Mouse (Mus musculus): ENCODE results near the gene Gpx2. TPM values are rescaled to one million over a fixed set of nuclear protein-coding genes. Genes with fewer than 3 reads are reported as not detected.

Gene Gpx2
- polyA plus RNA-seq, 1 experiment from 2014 or later, result 21.3 TPM

- ATAC-seq (no peak), DNase-seq (ENCODE audit: low spot score) (no peak)
- Histone ChIP-seq H3K4me2 (replicated peaks; ENCODE audit: low read depth, low read length) (no peak overlapping the region), H3K27me3 (replicated peaks; ENCODE audit: insufficient read depth, low read length) (no peaks in the 10 kb centered on the region), H3K9ac (replicated peaks; ENCODE audit: low read depth) (no peak overlapping the region), H3K4me3 (ENCODE audit: low read depth, low read length) (no peak overlapping the region), H3K9me3 (ENCODE audit: low read length) (no peaks in the 10 kb centered on the region), H3K36me3 (ENCODE audit: insufficient read depth, low read length) (no peaks in the 10 kb centered on the region), H3K27ac (ENCODE audit: low read length) (no peak overlapping the region), H3K4me1 (ENCODE audit: insufficient read depth, low read depth, low read length) (no peaks in the 10 kb centered on the region)
- TF ChIP-seq EP300 (IDR thresholded peaks at IDR 0.05), result no peak
- no peak for TF ChIP-seq CTCF (IDR thresholded peaks at IDR 0.05)
- WGBS, result 76% methylated on average over 5 of the region's 5 CpGs
Measured at GRCm38 (mm10) chr12:76810491-76810890, 15.1 kb upstream of the Gpx2 start.

- DNase-seq (ENCODE audit: low spot score) (no peak), ATAC-seq (no peak)
- Histone ChIP-seq H3K27me3 (replicated peaks; ENCODE audit: insufficient read depth, low read length) (no peaks in the 10 kb centered on the region), H3K9ac (replicated peaks; ENCODE audit: low read depth) (no peak overlapping the region), H3K36me3 (ENCODE audit: insufficient read depth, low read length) (no peaks in the 10 kb centered on the region), H3K4me3 (ENCODE audit: low read depth, low read length) (no peak overlapping the region), H3K9me3 (ENCODE audit: low read length) (no peaks in the 10 kb centered on the region), H3K27ac (ENCODE audit: low read length) (no peak overlapping the region), H3K4me1 (ENCODE audit: insufficient read depth, low read depth, low read length) (no peaks in the 10 kb centered on the region), H3K4me2 (replicated peaks; ENCODE audit: low read depth, low read length) (no peak overlapping the region)
- 69% methylated on average over 10 of the region's 10 CpGs for WGBS
- TF ChIP-seq EP300 (IDR thresholded peaks at IDR 0.05), result no peak
- TF ChIP-seq CTCF (IDR thresholded peaks at IDR 0.05), result no peak
Measured at GRCm38 (mm10) chr12:76807796-76808195, 12.4 kb upstream of the Gpx2 start.

GRCm38 (mm10) chr12:76805056-76805811 is 9.9 kb upstream of the Gpx2 start:
- H3K36me3 ChIP-seq (ENCODE audit: insufficient read depth, low read length), result no peaks in the 10 kb centered on the region
- H3K27me3 ChIP-seq (replicated peaks; ENCODE audit: insufficient read depth, low read length), result no peaks in the 10 kb centered on the region
- no peak overlapping the region for H3K4me2 ChIP-seq (replicated peaks; ENCODE audit: low read depth, low read length)
- no peak overlapping the region for H3K9ac ChIP-seq (replicated peaks; ENCODE audit: low read depth)
- H3K4me3 ChIP-seq (ENCODE audit: low read depth, low read length), result no peak overlapping the region
- no peaks in the 10 kb centered on the region for H3K9me3 ChIP-seq (ENCODE audit: low read length)
- WGBS, result 78% methylated on average over 10 of the region's 10 CpGs
- ATAC-seq, result no peak
- H3K4me1 ChIP-seq (ENCODE audit: insufficient read depth, low read depth, low read length), result no peaks in the 10 kb centered on the region
- TF ChIP-seq CTCF (IDR thresholded peaks at IDR 0.05) (no peak), EP300 (IDR thresholded peaks at IDR 0.05) (no peak)
- DNase-seq (ENCODE audit: low spot score), result no peak
- no peak overlapping the region for H3K27ac ChIP-seq (ENCODE audit: low read length)

GRCm38 (mm10) chr12:76803700-76804252 is 8.4 kb upstream of the Gpx2 start:
- H3K9ac ChIP-seq (replicated peaks; ENCODE audit: low read depth), result no peak overlapping the region
- H3K4me3 ChIP-seq (ENCODE audit: low read depth, low read length), result no peak overlapping the region
- H3K4me2 ChIP-seq (replicated peaks; ENCODE audit: low read depth, low read length), result no peak overlapping the region

GRCm38 (mm10) chr12:76803028-76803427 is 7.7 kb upstream of the Gpx2 start:
- Histone ChIP-seq H3K27me3 (replicated peaks; ENCODE audit: insufficient read depth, low read length) (no peaks in the 10 kb centered on the region), H3K9ac (replicated peaks; ENCODE audit: low read depth) (no peak overlapping the region), H3K4me1 (ENCODE audit: insufficient read depth, low read depth, low read length) (no peaks in the 10 kb centered on the region), H3K27ac (ENCODE audit: low read length) (no peak overlapping the region), H3K4me3 (ENCODE audit: low read depth, low read length) (no peak overlapping the region), H3K4me2 (replicated peaks; ENCODE audit: low read depth, low read length) (no peak overlapping the region), H3K36me3 (ENCODE audit: insufficient read depth, low read length) (no peaks in the 10 kb centered on the region), H3K9me3 (ENCODE audit: low read length) (no peaks in the 10 kb centered on the region)
- ATAC-seq (no peak), DNase-seq (ENCODE audit: low spot score) (no peak)
- WGBS, result 87% methylated on average over 10 of the region's 10 CpGs
- TF ChIP-seq EP300 (IDR thresholded peaks at IDR 0.05) (no peak), CTCF (IDR thresholded peaks at IDR 0.05) (no peak)

More at GRCm38 (mm10) chr12:76803700-76804252, 8.4 kb upstream of the Gpx2 start:
- peak; percentile 74 for DNase-seq (ENCODE audit: low spot score)
- TF ChIP-seq EP300 (IDR thresholded peaks at IDR 0.05), result no peak
- peak; percentile 89 for TF ChIP-seq CTCF (IDR thresholded peaks at IDR 0.05)
- no peaks in the 10 kb centered on the region for H3K4me1 ChIP-seq (ENCODE audit: insufficient read depth, low read depth, low read length)
- no peaks in the 10 kb centered on the region for H3K9me3 ChIP-seq (ENCODE audit: low read length)
- H3K36me3 ChIP-seq (ENCODE audit: insufficient read depth, low read length), result no peaks in the 10 kb centered on the region
- no peak overlapping the region for H3K27ac ChIP-seq (ENCODE audit: low read length)
- peak; percentile 72 for ATAC-seq
- 52% methylated on average over 7 of the region's 7 CpGs for WGBS
- H3K27me3 ChIP-seq (replicated peaks; ENCODE audit: insufficient read depth, low read length), result no peaks in the 10 kb centered on the region

- Histone ChIP-seq H3K27me3 (replicated peaks; ENCODE audit: insufficient read depth, low read length) (no peaks in the 10 kb centered on the region), H3K27ac (ENCODE audit: low read length) (no peak overlapping the region), H3K9ac (replicated peaks; ENCODE audit: low read depth) (no peak overlapping the region), H3K4me3 (ENCODE audit: low read depth, low read length) (no peak overlapping the region), H3K4me2 (replicated peaks; ENCODE audit: low read depth, low read length) (no peak overlapping the region), H3K4me1 (ENCODE audit: insufficient read depth, low read depth, low read length) (no peaks in the 10 kb centered on the region), H3K9me3 (ENCODE audit: low read length) (no peaks in the 10 kb centered on the region), H3K36me3 (ENCODE audit: insufficient read depth, low read length) (no peaks in the 10 kb centered on the region)
- no peak for ATAC-seq
- DNase-seq (ENCODE audit: low spot score), result no peak
- WGBS, result 47% methylated on average over 5 of the region's 5 CpGs
- no peak for TF ChIP-seq EP300 (IDR thresholded peaks at IDR 0.05)
- TF ChIP-seq CTCF (IDR thresholded peaks at IDR 0.05), result no peak
Measured at GRCm38 (mm10) chr12:76798008-76798720, 2.8 kb upstream of the Gpx2 start.

Measured in lung, postnatal 0 days (tissue).